Mouse (Mus musculus): ENCODE data around the gene Ptk7. TPM values are rescaled to one million over a fixed set of nuclear protein-coding genes. Genes with fewer than 3 reads are reported as not detected.

Gene Ptk7
- polyA plus RNA-seq, 1 experiment from 2014 or later: 58.5 TPM

GRCm38 (mm10) chr17:46618769-46619682 lies 10.3 kb downstream of the Ptk7 start:
- Histone ChIP-seq H3K36me3 (ENCODE audit: control insufficient read depth, insufficient read depth, low read length) (no peaks in the 10 kb centered on the region), H3K4me3 (ENCODE audit: low read length) (peak overlapping the region; percentile 16; the same call in 1 of the 2 replicates), H3K27ac (ENCODE audit: low read depth, low read length) (peak overlapping the region; percentile 96), H3K9me3 (ENCODE audit: control insufficient read depth, low read length) (no peaks in the 10 kb centered on the region), H3K27me3 (ENCODE audit: control insufficient read depth, insufficient read depth, low read length) (no peaks in the 10 kb centered on the region), H3K4me2 (replicated peaks; ENCODE audit: low read depth, low read length) (peak overlapping the region; percentile 38), H3K4me1 (ENCODE audit: control insufficient read depth, insufficient read depth, low read length) (peaks cover 100% of the 10 kb centered on the region), H3K9ac (ENCODE audit: low read depth, low read length) (peak overlapping the region; percentile 54)
- ATAC-seq (ENCODE audit: low FRiP score, low TSS enrichment): peak; percentile 30; the same call in 1 of the 2 replicates
- WGBS: 5% methylated on average over 27 of the region's 27 CpGs

DNA sequence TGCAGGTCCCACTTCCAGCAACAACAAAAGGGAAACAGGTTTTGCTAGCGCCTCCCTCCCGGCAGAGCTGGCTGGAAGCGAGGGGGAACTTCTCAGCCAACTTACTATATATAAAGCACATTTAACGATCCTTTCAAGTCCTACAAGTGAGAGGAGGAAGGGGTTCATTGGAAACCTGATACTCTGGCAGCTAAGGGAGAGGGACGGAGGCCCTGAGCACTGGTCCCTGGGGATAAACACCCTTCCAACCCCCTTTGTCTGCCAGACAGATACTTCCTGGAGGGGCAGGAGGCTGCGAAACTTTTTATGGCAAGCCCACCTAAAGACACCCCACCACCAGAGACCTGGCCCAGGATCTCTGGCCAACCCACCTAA lies 10.9 kb downstream of the Ptk7 start:
- Histone ChIP-seq H3K4me2 (replicated peaks; ENCODE audit: low read depth, low read length) (peak overlapping the region; percentile 38), H3K36me3 (ENCODE audit: control insufficient read depth, insufficient read depth, low read length) (no peaks in the 10 kb centered on the region), H3K9me3 (ENCODE audit: control insufficient read depth, low read length) (no peaks in the 10 kb centered on the region), H3K27me3 (ENCODE audit: control insufficient read depth, insufficient read depth, low read length) (no peaks in the 10 kb centered on the region), H3K4me3 (ENCODE audit: low read length) (peak overlapping the region; percentile 16; the same call in 1 of the 2 replicates), H3K27ac (ENCODE audit: low read depth, low read length) (peak overlapping the region; percentile 96), H3K9ac (ENCODE audit: low read depth, low read length) (peak overlapping the region; percentile 54; the same call in 1 of the 2 replicates), H3K4me1 (ENCODE audit: control insufficient read depth, insufficient read depth, low read length) (peaks cover 100% of the 10 kb centered on the region)
- 2% methylated on average over 6 of the region's 6 CpGs for WGBS
- peak; percentile 71 for ATAC-seq (ENCODE audit: low FRiP score, low TSS enrichment)

GRCm38 (mm10) chr17:46617799-46618198 lies 11.5 kb downstream of the Ptk7 start:
- H3K27me3 ChIP-seq (ENCODE audit: control insufficient read depth, insufficient read depth, low read length): no peaks in the 10 kb centered on the region
- peaks cover 100% of the 10 kb centered on the region for H3K4me1 ChIP-seq (ENCODE audit: control insufficient read depth, insufficient read depth, low read length)
- peak overlapping the region; percentile 38 for H3K4me2 ChIP-seq (replicated peaks; ENCODE audit: low read depth, low read length)
- H3K9me3 ChIP-seq (ENCODE audit: control insufficient read depth, low read length): no peaks in the 10 kb centered on the region
- ATAC-seq (ENCODE audit: low FRiP score, low TSS enrichment): no peak
- WGBS: 12% methylated on average over 12 of the region's 12 CpGs
- peak overlapping the region; percentile 16; the same call in 1 of the 2 replicates for H3K4me3 ChIP-seq (ENCODE audit: low read length)
- peak overlapping the region; percentile 96 for H3K27ac ChIP-seq (ENCODE audit: low read depth, low read length)
- peak overlapping the region; percentile 32; the same call in 1 of the 2 replicates for H3K9ac ChIP-seq (ENCODE audit: low read depth, low read length)
- H3K36me3 ChIP-seq (ENCODE audit: control insufficient read depth, insufficient read depth, low read length): no peaks in the 10 kb centered on the region

DNA sequence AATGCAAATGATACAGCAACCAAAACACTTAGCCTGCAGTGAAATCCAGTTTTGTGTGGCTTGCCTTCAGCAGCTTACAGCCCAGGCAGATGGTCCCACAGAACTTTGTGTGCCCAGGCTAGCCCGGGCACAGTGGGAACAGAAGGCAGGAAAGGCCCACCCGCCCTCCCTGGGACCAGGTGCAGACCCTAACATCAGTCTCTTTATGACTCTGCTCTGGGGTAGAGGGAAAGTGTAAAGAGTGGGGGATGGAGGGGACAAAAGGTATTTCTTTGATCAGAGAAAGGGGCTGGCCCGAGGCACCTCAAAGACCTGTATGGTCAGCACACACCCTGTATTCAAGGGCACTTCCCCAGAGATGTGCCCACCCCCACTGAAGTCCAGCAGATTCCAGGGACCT lies 16.1 kb downstream of the Ptk7 start:
- WGBS: 17% methylated on average over 3 of the region's 3 CpGs
- Histone ChIP-seq H3K4me2 (replicated peaks; ENCODE audit: low read depth, low read length) (no peak overlapping the region; the same call in 1 of the 2 replicates), H3K4me1 (ENCODE audit: control insufficient read depth, insufficient read depth, low read length) (peaks cover 85% of the 10 kb centered on the region), H3K9ac (ENCODE audit: low read depth, low read length) (no peak overlapping the region), H3K27ac (ENCODE audit: low read depth, low read length) (peak overlapping the region; percentile 88), H3K9me3 (ENCODE audit: control insufficient read depth, low read length) (no peaks in the 10 kb centered on the region), H3K27me3 (ENCODE audit: control insufficient read depth, insufficient read depth, low read length) (no peaks in the 10 kb centered on the region), H3K36me3 (ENCODE audit: control insufficient read depth, insufficient read depth, low read length) (0 out of 2 replicates have a peak, but pooled peaks cover 2% of the 10 kb centered on the region), H3K4me3 (ENCODE audit: low read length) (no peak overlapping the region)
- 0 out of 2 replicates have a peak, but pooled peaks have one; percentile 20 for ATAC-seq (ENCODE audit: low FRiP score, low TSS enrichment)

- H3K27me3 ChIP-seq (ENCODE audit: control insufficient read depth, insufficient read depth, low read length): no peaks in the 10 kb centered on the region
- 6% methylated on average over 4 of the region's 4 CpGs for WGBS
- H3K27ac ChIP-seq (ENCODE audit: low read depth, low read length): peak overlapping the region; percentile 88
- H3K4me3 ChIP-seq (ENCODE audit: low read length): no peak overlapping the region
- peak overlapping the region; percentile 31 for H3K4me2 ChIP-seq (replicated peaks; ENCODE audit: low read depth, low read length)
- H3K4me1 ChIP-seq (ENCODE audit: control insufficient read depth, insufficient read depth, low read length): peaks cover 85% of the 10 kb centered on the region
- 0 out of 2 replicates have a peak, but pooled peaks cover 2% of the 10 kb centered on the region for H3K36me3 ChIP-seq (ENCODE audit: control insufficient read depth, insufficient read depth, low read length)
- peak; percentile 37 for ATAC-seq (ENCODE audit: low FRiP score, low TSS enrichment)
- H3K9me3 ChIP-seq (ENCODE audit: control insufficient read depth, low read length): no peaks in the 10 kb centered on the region
- H3K9ac ChIP-seq (ENCODE audit: low read depth, low read length): peak overlapping the region; percentile 23; the same call in 1 of the 2 replicates
Observed at GRCm38 (mm10) chr17:46612820-46613219, 16.5 kb downstream of the Ptk7 start.

DNA sequence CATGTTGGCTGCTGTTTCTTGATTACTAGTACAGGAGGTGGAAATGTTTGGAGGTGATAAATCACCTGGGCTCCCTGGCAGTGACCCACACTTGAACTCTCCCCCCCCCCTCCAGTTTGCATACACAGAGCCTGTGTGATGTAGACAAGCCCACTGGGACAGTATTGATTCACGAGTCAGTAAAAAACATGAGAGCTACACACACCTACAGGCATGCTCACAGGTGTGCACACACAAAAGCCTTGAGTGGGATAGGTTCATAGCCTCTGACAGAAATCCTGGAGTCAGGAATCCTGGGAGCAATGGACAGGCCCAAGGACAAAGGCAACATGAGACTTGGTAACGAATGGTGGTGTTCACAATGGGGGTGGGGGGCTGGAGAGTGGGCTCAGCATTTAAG lies 17.1 kb downstream of the Ptk7 start:
- H3K4me1 ChIP-seq (ENCODE audit: control insufficient read depth, insufficient read depth, low read length): peaks cover 83% of the 10 kb centered on the region
- 0 out of 2 replicates have a peak overlapping the region, but pooled peaks have one; percentile 23 for H3K9ac ChIP-seq (ENCODE audit: low read depth, low read length)
- no peaks in the 10 kb centered on the region for H3K9me3 ChIP-seq (ENCODE audit: control insufficient read depth, low read length)
- WGBS: 20% methylated on average over 2 of the region's 2 CpGs
- peak overlapping the region; percentile 88 for H3K27ac ChIP-seq (ENCODE audit: low read depth, low read length)
- no peak overlapping the region for H3K4me3 ChIP-seq (ENCODE audit: low read length)
- no peak for ATAC-seq (ENCODE audit: low FRiP score, low TSS enrichment)
- H3K27me3 ChIP-seq (ENCODE audit: control insufficient read depth, insufficient read depth, low read length): no peaks in the 10 kb centered on the region
- H3K36me3 ChIP-seq (ENCODE audit: control insufficient read depth, insufficient read depth, low read length): 0 out of 2 replicates have a peak, but pooled peaks cover 2% of the 10 kb centered on the region
- peak overlapping the region; percentile 31 for H3K4me2 ChIP-seq (replicated peaks; ENCODE audit: low read depth, low read length)

DNA sequence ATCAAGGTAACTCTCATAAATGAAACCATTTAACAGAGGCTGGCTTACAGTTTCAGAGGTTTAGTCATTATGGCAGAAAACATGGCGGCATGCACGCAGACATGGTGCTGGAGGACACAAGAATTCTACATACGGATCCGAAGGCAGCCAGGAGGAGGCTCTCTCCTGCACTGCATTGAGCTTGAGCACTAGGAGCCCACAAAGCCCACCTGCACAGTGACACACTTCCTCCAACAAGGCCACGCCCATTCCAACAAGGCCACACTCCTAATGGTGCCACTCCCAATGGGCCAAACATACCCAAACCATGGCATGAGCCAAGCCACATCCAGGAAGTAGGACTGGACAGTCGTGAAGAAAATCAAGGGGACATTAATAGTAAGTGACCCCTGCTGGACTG lies 18.0 kb downstream of the Ptk7 start:
- Histone ChIP-seq H3K27ac (ENCODE audit: low read depth, low read length) (no peak overlapping the region; the same call in 1 of the 2 replicates), H3K4me2 (replicated peaks; ENCODE audit: low read depth, low read length) (no peak overlapping the region), H3K4me3 (ENCODE audit: low read length) (no peak overlapping the region), H3K4me1 (ENCODE audit: control insufficient read depth, insufficient read depth, low read length) (peaks cover 74% of the 10 kb centered on the region), H3K9me3 (ENCODE audit: control insufficient read depth, low read length) (no peaks in the 10 kb centered on the region), H3K27me3 (ENCODE audit: control insufficient read depth, insufficient read depth, low read length) (no peaks in the 10 kb centered on the region), H3K36me3 (ENCODE audit: control insufficient read depth, insufficient read depth, low read length) (0 out of 2 replicates have a peak, but pooled peaks cover 2% of the 10 kb centered on the region), H3K9ac (ENCODE audit: low read depth, low read length) (no peak overlapping the region)
- no peak for ATAC-seq (ENCODE audit: low FRiP score, low TSS enrichment)
- 91% methylated on average over 6 of the region's 6 CpGs for WGBS

DNA sequence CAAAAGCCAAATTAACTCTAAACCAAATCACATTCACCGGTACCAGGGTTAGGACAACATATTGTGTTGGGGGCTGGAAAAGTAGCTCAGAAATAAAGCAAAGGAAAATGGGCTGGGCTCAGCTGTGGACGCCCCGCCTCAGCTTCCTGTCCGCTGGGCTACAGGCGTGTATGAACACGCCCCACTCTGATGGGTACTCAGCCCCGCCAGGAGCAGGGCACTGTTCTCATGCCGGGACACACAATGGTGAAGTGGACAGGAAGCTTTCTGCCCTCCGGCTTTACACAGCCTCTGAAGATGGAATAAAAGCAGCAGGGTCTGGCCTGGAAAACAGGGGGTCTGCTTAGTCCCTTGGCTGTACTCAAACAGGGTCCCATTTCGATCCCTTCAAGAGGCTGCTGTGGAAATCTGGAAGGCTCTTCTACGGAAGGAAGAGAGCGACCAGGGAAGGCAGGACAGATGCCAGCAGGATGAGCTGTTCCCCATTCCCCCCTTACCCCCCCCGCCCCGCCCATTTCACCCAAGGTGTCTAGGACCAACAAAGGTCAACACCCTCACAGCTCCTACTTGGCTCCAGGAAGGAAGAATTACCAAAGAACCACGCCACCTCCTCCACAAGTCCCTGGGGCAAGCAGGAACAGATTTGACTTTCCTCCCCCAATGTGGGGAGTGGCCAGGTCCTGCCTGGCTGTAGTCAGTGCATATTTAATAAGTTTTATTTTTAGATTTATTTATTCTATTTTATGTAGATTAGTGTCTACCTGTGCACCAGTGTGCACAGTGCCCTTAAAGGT lies 19.4 kb downstream of the Ptk7 start:
- H3K4me2 ChIP-seq (replicated peaks; ENCODE audit: low read depth, low read length): peak overlapping the region; percentile 17
- H3K27ac ChIP-seq (ENCODE audit: low read depth, low read length): peak overlapping the region; percentile 62; the same call in 1 of the 2 replicates
- H3K9me3 ChIP-seq (ENCODE audit: control insufficient read depth, low read length): no peaks in the 10 kb centered on the region
- no peaks in the 10 kb centered on the region for H3K27me3 ChIP-seq (ENCODE audit: control insufficient read depth, insufficient read depth, low read length)
- peaks cover 73% of the 10 kb centered on the region for H3K4me1 ChIP-seq (ENCODE audit: control insufficient read depth, insufficient read depth, low read length)
- 45% methylated on average over 15 of the region's 15 CpGs for WGBS
- 0 out of 2 replicates have a peak, but pooled peaks cover 2% of the 10 kb centered on the region for H3K36me3 ChIP-seq (ENCODE audit: control insufficient read depth, insufficient read depth, low read length)
- H3K9ac ChIP-seq (ENCODE audit: low read depth, low read length): peak overlapping the region; percentile 25; the same call in 1 of the 2 replicates
- ATAC-seq (ENCODE audit: low FRiP score, low TSS enrichment): peak; percentile 50; the same call in 1 of the 2 replicates
- H3K4me3 ChIP-seq (ENCODE audit: low read length): no peak overlapping the region

Data from kidney, embryonic 14.5 days (tissue).